Mouse (Mus musculus): ENCODE measurements around the gene Hsf5.

DNA sequence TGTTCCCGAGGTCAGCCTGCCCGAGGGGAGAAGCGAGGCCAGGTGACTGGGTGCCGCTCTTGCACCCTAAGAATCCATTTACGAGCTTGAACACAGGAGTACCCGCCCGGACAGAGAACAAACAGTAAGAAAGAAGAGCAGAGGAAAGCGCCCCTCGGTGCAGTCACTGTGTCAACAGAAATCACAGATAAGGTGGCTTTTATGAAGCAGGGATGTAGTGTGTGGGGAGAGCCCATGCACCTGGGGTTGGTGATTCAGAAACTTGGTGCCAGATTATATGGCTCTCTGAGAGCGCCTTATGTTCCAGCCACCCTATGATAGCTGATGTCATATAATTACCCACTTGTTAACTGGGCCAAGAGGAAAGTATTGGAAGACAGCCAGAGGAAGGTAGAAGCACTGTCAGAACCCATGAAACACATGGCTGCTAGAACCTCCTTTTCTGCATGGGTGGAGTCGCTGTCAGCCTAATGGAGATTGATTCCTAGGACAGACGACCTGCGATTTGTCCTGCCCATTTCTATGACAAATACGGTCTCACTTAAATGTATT lies 80.2 kb downstream of the Hsf5 start:
- TF ChIP-seq CTCF (IDR thresholded peaks at IDR 0.05; ENCODE audit: low read depth) (no peak), EP300 (IDR thresholded peaks at IDR 0.05; ENCODE audit: low read depth) (no peak)

All from liver, embryonic 14.5 days (tissue).